Mouse (Mus musculus) erythroblast, embryonic 14.5 days (primary cell): ENCODE results near the gene Pcyt2. TPM values are rescaled to one million over a fixed set of nuclear protein-coding genes. Genes with fewer than 3 reads are reported as not detected.

Experiments used
- H3K27me3 ChIP-seq: 2 replicates; pipeline ENCODE4 v1.6.1; 2012; ENCODE audit warnings: inconsistent platforms; ENCODE audit not compliant: control insufficient read depth
- H3K36me3 ChIP-seq: 2 replicates; pipeline ENCODE4 v1.6.1; 2012; ENCODE audit warnings: mild to moderate bottlenecking, inconsistent platforms; ENCODE audit not compliant: control insufficient read depth
- H3K4me1 ChIP-seq: 2 replicates; pipeline ENCODE4 v1.6.1; 2012; ENCODE audit warnings: inconsistent platforms; ENCODE audit not compliant: control insufficient read depth
- H3K4me3 ChIP-seq: replicated peaks from 2 replicates; pipeline ENCODE3; 2012; ENCODE audit warnings: moderate library complexity, mild to moderate bottlenecking, inconsistent platforms
- H3K9me3 ChIP-seq: 2 replicates; pipeline ENCODE4 v1.6.1; 2012; ENCODE audit warnings: low read length, inconsistent platforms, mixed read lengths; ENCODE audit not compliant: control insufficient read depth
- GATA1 ChIP-seq: IDR thresholded peaks from 2 replicates; pipeline ENCODE4 v1.6.1; 2012; ENCODE audit warnings: low read length, inconsistent platforms, mixed read lengths
- TAL1 ChIP-seq: IDR thresholded peaks from 3 replicates; pipeline ENCODE4 v1.6.1; 2012; ENCODE audit warnings: low read length, inconsistent platforms, mixed read lengths
- polyA plus RNA-seq: library from polyadenylated mRNA; stranded (reverse); fragments of >175 nt; gene quantifications from 2 replicates; pipeline ENCODE4 v1.2.3, GENCODE M21; 2012

The Pcyt2 gene
- polyA plus RNA-seq, 1 experiment = 9.6 TPM

- TF ChIP-seq GATA1 (no peak), TAL1 (no peak)
- Histone ChIP-seq H3K4me3 (no peak overlapping the region), H3K27me3 (peaks cover 33% of the 10 kb centered on the region), H3K4me1 (peaks cover 31% of the 10 kb centered on the region), H3K9me3 (no peaks in the 10 kb centered on the region), H3K36me3 (0 out of 2 replicates have a peak, but pooled peaks cover 2% of the 10 kb centered on the region)
Measured at GRCm38 (mm10) chr11:120641255-120641654, 23.5 kb upstream of the Pcyt2 start.

- TF ChIP-seq TAL1 = no peak
- no peak for TF ChIP-seq GATA1
- peaks cover 54% of the 10 kb centered on the region for H3K4me1 ChIP-seq
- H3K36me3 ChIP-seq = peaks cover 21% of the 10 kb centered on the region
- peak overlapping the region; percentile 83 for H3K4me3 ChIP-seq
- no peaks in the 10 kb centered on the region for H3K27me3 ChIP-seq
- H3K9me3 ChIP-seq = no peaks in the 10 kb centered on the region
Measured at GRCm38 (mm10) chr11:120634810-120635209, 17.1 kb upstream of the Pcyt2 start.

- Histone ChIP-seq H3K27me3 (no peaks in the 10 kb centered on the region), H3K36me3 (peaks cover 32% of the 10 kb centered on the region), H3K4me1 (peaks cover 65% of the 10 kb centered on the region), H3K9me3 (no peaks in the 10 kb centered on the region), H3K4me3 (peak within 1 kb of the TSS; percentile 83)
- TF ChIP-seq TAL1 (no peak), GATA1 (no peak)
Measured at GRCm38 (mm10) chr11:120633520-120634343, 16.0 kb upstream of the Pcyt2 start, which contains the start of gene Mafg. Gene Mafg, minus strand, starts transcription at chr11:120633600.

GRCm38 (mm10) chr11:120632559-120633519 lies 15.1 kb upstream of the Pcyt2 start:
- Histone ChIP-seq H3K4me1 (peaks cover 71% of the 10 kb centered on the region), H3K27me3 (no peaks in the 10 kb centered on the region), H3K9me3 (no peaks in the 10 kb centered on the region), H3K36me3 (peaks cover 40% of the 10 kb centered on the region), H3K4me3 (peak overlapping the region; percentile 83)
- TF ChIP-seq GATA1 (no peak), TAL1 (no peak)

GRCm38 (mm10) chr11:120631726-120632448 lies 14.2 kb upstream of the Pcyt2 start:
- Histone ChIP-seq H3K27me3 (no peaks in the 10 kb centered on the region), H3K4me3 (peak overlapping the region; percentile 83), H3K9me3 (no peaks in the 10 kb centered on the region), H3K36me3 (peaks cover 48% of the 10 kb centered on the region), H3K4me1 (peaks cover 80% of the 10 kb centered on the region)
- TF ChIP-seq TAL1 (no peak), GATA1 (no peak)

GRCm38 (mm10) chr11:120630881-120631725 lies 13.4 kb upstream of the Pcyt2 start:
- H3K27me3 ChIP-seq = no peaks in the 10 kb centered on the region
- H3K4me1 ChIP-seq = peaks cover 83% of the 10 kb centered on the region
- H3K36me3 ChIP-seq = peaks cover 55% of the 10 kb centered on the region
- no peaks in the 10 kb centered on the region for H3K9me3 ChIP-seq
- peak overlapping the region; percentile 83 for H3K4me3 ChIP-seq
- no peak for TF ChIP-seq GATA1
- TF ChIP-seq TAL1 = no peak

GRCm38 (mm10) chr11:120630401-120630871 lies 12.7 kb upstream of the Pcyt2 start:
- TF ChIP-seq TAL1 (no peak), GATA1 (no peak)
- Histone ChIP-seq H3K9me3 (no peaks in the 10 kb centered on the region), H3K27me3 (no peaks in the 10 kb centered on the region), H3K4me1 (peaks cover 86% of the 10 kb centered on the region), H3K4me3 (peak overlapping the region; percentile 83), H3K36me3 (peaks cover 59% of the 10 kb centered on the region)

GRCm38 (mm10) chr11:120629911-120630310 lies 12.2 kb upstream of the Pcyt2 start:
- Histone ChIP-seq H3K9me3 (no peaks in the 10 kb centered on the region), H3K36me3 (peaks cover 63% of the 10 kb centered on the region), H3K27me3 (no peaks in the 10 kb centered on the region), H3K4me3 (peak overlapping the region; percentile 83), H3K4me1 (peaks cover 88% of the 10 kb centered on the region)
- TF ChIP-seq GATA1 (no peak), TAL1 (no peak)
